Mouse (Mus musculus) left cerebral cortex, adult 2 months (tissue): Measurements from ENCODE around the gene 4931406C07Rik. TPM values are rescaled to one million over a fixed set of nuclear protein-coding genes. Genes with fewer than 3 reads are reported as not detected.
A peak's percentile ranks its signal among the peaks of the same experiment; 100 is the strongest.

Experiments used
- DNase-seq, 2 experiments: peaks; one replicate each; pipeline ENCODE4 v3.0.0; 2021 to 2022; ENCODE audit warnings: low spot score in 2 of 2, mixed read lengths in 1 of 2; ENCODE audit errors: extremely low spot score in 1 of 2
- H3K27ac ChIP-seq: fragments of 200-600 bp; 2 replicates; pipeline ENCODE4 v1.8.1; 2022
- H3K4me3 ChIP-seq: fragments of 200-600 bp; 2 replicates; pipeline ENCODE4 v1.8.1; 2022
- CTCF ChIP-seq: fragments of 200-600 bp; IDR thresholded peaks from 2 replicates; pipeline ENCODE4 v1.8.1; 2022; ENCODE audit warnings: antibody characterized with exemption, mild to moderate bottlenecking, moderate library complexity
- intact Hi-C: fragments of 180-260 bp; cut with DNase I; formaldehyde crosslinking; loops from one replicate; pipeline ENCODE4 v1.15.1; 2025
- total RNA-seq, 2 experiments: library from RNA; stranded (reverse); gene quantifications; 2 replicates each; pipeline ENCODE4 v1.2.3; 2021

The 4931406C07Rik gene
- total RNA-seq, 2 experiments from 2014 or later: 17.6 to 19.2 TPM

GRCm38 (mm10) chr9:15285443-15285842 is 20.8 kb downstream of the 4931406C07Rik start:
- intact Hi-C loops: no loop called here
- H3K27ac ChIP-seq: no peak overlapping the region
- no peak for DNase-seq

GRCm38 (mm10) chr9:15280491-15280879 is 25.8 kb downstream of the 4931406C07Rik start:
- Histone ChIP-seq H3K4me3 (peak overlapping the region; percentile 74), H3K27ac (peak overlapping the region; percentile 90)
- intact Hi-C loops: no loop called here
- no peak for TF ChIP-seq CTCF
- no peak for DNase-seq

More at GRCm38 (mm10) chr9:15285443-15285842, 20.8 kb downstream of the 4931406C07Rik start:
- peak; percentile 27 for TF ChIP-seq CTCF
- no peak overlapping the region for H3K4me3 ChIP-seq

GRCm38 (mm10) chr9:15279649-15280490 is 26.4 kb downstream of the 4931406C07Rik start, which contains the start of gene Med17:
Gene Med17, minus strand, starts transcription at chr9:15279931.
- no peak; the same call in 1 of the 2 replicates for TF ChIP-seq CTCF
- Histone ChIP-seq H3K4me3 (peak within 1 kb of the TSS; percentile 74), H3K27ac (peak within 1 kb of the TSS; percentile 90)
- intact Hi-C loops: loop anchor here (2.0 kb wide), 1 partner anchor 27 kb away; the partner anchor contains the start of genes 4931406C07Rik and Taf1d
- peak; percentile 93 to 95 for DNase-seq

GRCm38 (mm10) chr9:15279139-15279648 is 27.1 kb downstream of the 4931406C07Rik start:
- H3K4me3 ChIP-seq: peak overlapping the region; percentile 74
- H3K27ac ChIP-seq: peak overlapping the region; percentile 90
- no peak for DNase-seq
- no peak for TF ChIP-seq CTCF
- intact Hi-C loops: loop anchor here (2.0 kb wide), 1 partner anchor 28 kb away; the partner anchor contains the start of genes 4931406C07Rik and Taf1d

GRCm38 (mm10) chr9:15278343-15278742 is 27.9 kb downstream of the 4931406C07Rik start:
- no peak for DNase-seq
- Histone ChIP-seq H3K4me3 (no peak overlapping the region), H3K27ac (no peak overlapping the region)
- TF ChIP-seq CTCF: no peak
- intact Hi-C loops: loop anchor here (2.0 kb wide), 1 partner anchor 28 kb away; the partner anchor contains the start of genes 4931406C07Rik and Taf1d

GRCm38 (mm10) chr9:15276855-15277254 is 29.4 kb downstream of the 4931406C07Rik start:
- intact Hi-C loops: no loop called here
- no peak for TF ChIP-seq CTCF
- H3K4me3 ChIP-seq: no peak overlapping the region
- no peak overlapping the region for H3K27ac ChIP-seq
- no peak for DNase-seq

- intact Hi-C loops: no loop called here
- H3K27ac ChIP-seq: no peak overlapping the region
- H3K4me3 ChIP-seq: no peak overlapping the region
- no peak for TF ChIP-seq CTCF
- no peak for DNase-seq
Measured at GRCm38 (mm10) chr9:15273981-15274380, 32.3 kb downstream of the 4931406C07Rik start.

- intact Hi-C loops: no loop called here
- TF ChIP-seq CTCF: no peak
- Histone ChIP-seq H3K27ac (no peak overlapping the region), H3K4me3 (no peak overlapping the region)
- DNase-seq: no peak
Measured at GRCm38 (mm10) chr9:15263487-15263886, 42.8 kb downstream of the 4931406C07Rik start.

- no peak for TF ChIP-seq CTCF
- intact Hi-C loops: no loop called here
- H3K4me3 ChIP-seq: no peak overlapping the region
- H3K27ac ChIP-seq: no peak overlapping the region
- DNase-seq: no peak
Measured at GRCm38 (mm10) chr9:15261980-15262379, 44.3 kb downstream of the 4931406C07Rik start.

- no peak for DNase-seq
- H3K4me3 ChIP-seq: no peak overlapping the region
- intact Hi-C loops: no loop called here
- H3K27ac ChIP-seq: no peak overlapping the region
- no peak for TF ChIP-seq CTCF
Measured at GRCm38 (mm10) chr9:15256214-15256613, 50.0 kb downstream of the 4931406C07Rik start.

- H3K4me3 ChIP-seq: no peak overlapping the region
- DNase-seq: no peak
- no peak for TF ChIP-seq CTCF
- intact Hi-C loops: no loop called here
- no peak overlapping the region for H3K27ac ChIP-seq
Measured at GRCm38 (mm10) chr9:15254501-15254900, 51.7 kb downstream of the 4931406C07Rik start.

- Histone ChIP-seq H3K27ac (no peak overlapping the region), H3K4me3 (no peak overlapping the region)
- TF ChIP-seq CTCF: no peak
- DNase-seq: no peak
- intact Hi-C loops: no loop called here
Measured at GRCm38 (mm10) chr9:15252196-15252595, 54.1 kb downstream of the 4931406C07Rik start.
